Mouse (Mus musculus): ENCODE measurements around the gene Tpo. TPM values are rescaled to one million over a fixed set of nuclear protein-coding genes. Genes with fewer than 3 reads are reported as not detected.

Tpo gene
- total RNA-seq, 2 experiments from 2014 or later = 0.52 to 0.81 TPM

DNA sequence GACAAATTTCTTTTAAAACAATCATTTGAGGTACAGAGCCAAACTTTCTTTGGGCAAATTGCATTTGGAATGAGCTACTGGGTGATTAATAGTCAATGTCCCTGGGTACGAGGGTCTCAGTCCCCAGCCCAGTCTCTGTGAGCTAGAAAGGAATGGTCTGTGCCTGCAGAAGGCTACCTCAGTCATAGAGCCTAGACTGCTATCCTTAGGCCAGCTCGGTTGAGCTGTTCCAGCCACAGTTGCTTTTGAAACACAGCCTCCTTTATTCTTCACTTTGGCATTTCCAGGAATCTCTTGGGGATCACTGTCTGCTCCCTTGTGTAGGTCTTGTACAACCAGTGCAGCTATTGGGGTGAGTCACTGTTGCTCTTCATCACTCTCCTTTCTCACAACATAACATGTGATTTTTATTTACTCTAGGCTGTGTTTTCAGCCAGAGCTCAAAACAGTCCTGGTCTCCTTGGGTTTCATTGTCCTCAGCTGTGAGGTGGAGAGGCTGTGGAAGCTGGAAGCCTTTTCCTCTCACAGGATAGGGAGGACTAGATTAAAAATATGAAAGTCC, 108.1 kb downstream of the Tpo start:
- intact Hi-C loops (cut with DNase I) = no loop called here
- no peak for DNase-seq

DNA sequence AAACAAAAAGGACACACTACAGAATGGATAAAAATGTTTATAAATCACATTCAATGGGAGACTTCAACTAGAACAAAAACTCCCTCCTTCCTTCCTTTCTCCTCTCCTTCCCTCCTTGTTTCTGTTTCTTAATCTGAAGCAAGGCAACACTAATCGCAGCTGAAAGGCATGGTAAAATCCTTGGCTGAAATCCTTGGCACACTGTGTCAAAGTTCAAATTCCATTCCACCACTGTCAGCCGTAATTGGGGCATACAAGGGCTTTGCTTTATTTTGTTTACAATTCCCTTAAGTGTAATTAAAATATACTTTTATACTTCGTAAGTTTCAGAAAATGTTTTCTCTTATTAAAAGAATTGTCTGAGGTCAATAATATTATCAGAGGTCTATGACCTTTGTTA, 108.9 kb downstream of the Tpo start:
- intact Hi-C loops (cut with DNase I) = no loop called here
- DNase-seq = no peak

DNA sequence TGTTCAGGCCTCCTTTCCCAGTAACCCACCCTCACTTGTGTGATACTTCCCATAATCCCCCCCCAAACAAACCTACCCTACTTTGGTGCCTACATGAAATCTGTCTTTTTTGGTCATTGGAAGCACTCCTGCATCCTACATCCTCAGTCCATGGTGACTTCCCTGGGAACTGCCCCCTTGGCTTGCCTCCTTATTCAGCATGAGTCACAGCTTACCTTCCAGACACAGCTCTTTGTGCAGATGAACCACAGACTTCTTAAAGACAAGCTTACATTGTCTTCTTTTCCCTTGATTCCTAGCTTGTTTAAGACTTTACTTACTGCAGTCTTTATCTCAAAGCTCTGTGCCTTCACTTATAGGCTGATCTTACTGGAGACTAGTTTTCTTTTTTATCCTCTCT, 112.0 kb downstream of the Tpo start:
- intact Hi-C loops (cut with DNase I) = no loop called here
- DNase-seq = no peak

DNA sequence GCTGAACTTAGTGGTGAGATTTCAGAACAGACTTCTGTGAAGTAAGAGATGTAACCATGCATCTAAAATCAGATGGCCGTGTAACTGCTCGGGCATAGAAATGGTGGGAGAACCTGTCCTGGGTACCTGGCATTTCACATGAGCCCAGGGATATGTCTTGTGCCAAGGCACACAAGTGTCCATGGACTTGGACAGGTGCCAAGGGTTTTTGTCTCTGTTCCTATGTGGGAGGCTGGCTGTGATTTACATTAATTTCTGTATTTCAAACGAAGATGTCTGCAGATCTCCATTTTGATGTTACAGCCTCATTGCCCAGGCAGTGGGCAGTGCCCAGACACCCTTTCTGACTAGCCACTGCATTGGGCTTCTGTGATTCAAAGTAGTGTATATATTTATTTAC, 115.3 kb downstream of the Tpo start:
- DNase-seq = peak; percentile 24
- intact Hi-C loops (cut with DNase I) = no loop called here

DNA sequence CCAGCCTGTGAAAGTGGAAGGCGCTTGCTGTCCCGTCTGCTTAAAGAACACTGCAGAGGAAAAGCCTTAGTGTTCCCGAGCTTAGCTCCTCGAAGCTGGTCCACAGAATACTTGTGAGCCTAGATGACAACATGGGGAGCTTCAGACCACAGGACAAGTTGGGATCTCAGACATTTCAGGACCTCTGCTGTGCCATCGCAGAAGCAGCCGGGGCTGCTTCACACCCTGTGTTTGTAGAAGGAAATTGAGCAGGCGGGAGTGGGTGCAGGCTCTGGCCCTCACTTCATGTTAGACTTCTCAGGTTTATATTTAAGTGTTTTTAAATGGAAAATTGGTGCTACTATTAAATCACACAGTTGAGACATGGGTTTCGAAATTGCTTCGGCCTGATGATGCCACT, 116.9 kb downstream of the Tpo start:
- no peak for DNase-seq
- intact Hi-C loops (cut with DNase I) = no loop called here

DNA sequence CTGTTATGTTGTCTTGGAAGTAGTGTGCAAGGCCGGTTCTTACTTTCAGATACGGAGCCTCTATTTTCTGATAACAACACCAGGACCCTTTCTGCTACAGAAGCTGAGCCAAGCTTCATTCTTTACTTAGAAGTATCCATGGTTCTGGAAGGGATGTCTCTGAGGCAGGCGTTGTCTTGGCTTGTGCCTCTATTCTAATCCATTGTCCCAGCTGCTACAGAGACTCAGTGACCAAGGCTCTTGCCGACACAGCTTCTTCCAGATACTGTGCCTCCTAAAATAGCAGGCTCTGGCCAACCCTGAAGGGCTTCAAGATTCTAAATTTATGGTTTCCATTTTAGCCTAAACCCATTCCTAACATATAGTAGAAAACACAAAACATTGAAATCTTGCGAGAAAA, 123.7 kb downstream of the Tpo start:
- intact Hi-C loops (cut with DNase I) = no loop called here
- no peak for DNase-seq

DNA sequence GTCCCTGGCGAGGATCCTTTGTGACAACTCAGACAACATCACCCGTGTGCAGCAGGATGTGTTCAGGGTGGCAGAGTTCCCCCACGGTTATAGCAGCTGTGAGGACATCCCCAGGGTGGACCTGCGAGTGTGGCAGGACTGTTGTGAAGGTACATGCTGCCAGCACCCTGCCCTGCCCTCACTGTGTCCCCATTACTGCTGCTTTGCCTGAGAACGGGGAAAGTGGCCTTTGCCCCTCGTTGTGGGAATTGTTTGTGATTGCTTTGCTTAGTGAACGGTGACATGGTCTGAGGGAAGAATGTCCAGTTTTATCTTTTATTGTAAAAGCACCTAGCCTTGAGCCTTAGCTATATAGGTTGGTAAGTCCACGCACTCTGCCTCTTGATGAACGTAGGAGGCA, 125.8 kb downstream of the Tpo start:
- DNase-seq = no peak
- intact Hi-C loops (cut with DNase I) = no loop called here

Other genes with a start within 250 kb of the Tpo start
- gene Pxdn, start 195.0 kb downstream of the Tpo start, total RNA-seq (2021) = 10 to 100 TPM; 82.6 to 83.3 TPM
- 1 to 10 TPM; 7.4 to 7.5 TPM for gene Sntg2, start 240.8 kb upstream of the Tpo start, total RNA-seq (2021)